Mouse (Mus musculus): Measurements from ENCODE around the gene Timm50. TPM values are rescaled to one million over a fixed set of nuclear protein-coding genes. Genes with fewer than 3 reads are reported as not detected.

The Timm50 gene
- polyA plus RNA-seq, 1 experiment from 2014 or later, result 125 TPM

- peak; percentile 94 for ATAC-seq (ENCODE audit: low FRiP score)
- Histone ChIP-seq H3K27ac (replicated peaks) (peak within 1 kb of the TSS; percentile 93), H3K4me3 (replicated peaks) (peak within 1 kb of the TSS; percentile 92), H3K4me2 (peak within 1 kb of the TSS; percentile 90), H3K36me3 (peaks cover 30% of the 10 kb centered on the region), H3K9me3 (replicated peaks) (no peaks in the 10 kb centered on the region), H3K27me3 (replicated peaks) (no peaks in the 10 kb centered on the region), H3K9ac (replicated peaks) (peak within 1 kb of the TSS; percentile 100), H3K4me1 (peaks cover 20% of the 10 kb centered on the region)
- WGBS, result under 1% methylated on average over 46 of the region's 50 CpGs
These were observed 38.4 kb upstream of the Timm50 start, which contains the start of gene Rps16 for GRCm38 (mm10) chr7:28350155-28350883. Gene Rps16, plus strand, starts transcription at chr7:28350652.

- no peak overlapping the region for H3K4me3 ChIP-seq (replicated peaks)
- H3K4me1 ChIP-seq, result peaks cover 24% of the 10 kb centered on the region
- no peak overlapping the region for H3K9ac ChIP-seq (replicated peaks)
- WGBS, result 88% methylated on average over 7 of the region's 7 CpGs
- no peak overlapping the region for H3K27ac ChIP-seq (replicated peaks)
- H3K36me3 ChIP-seq, result peaks cover 16% of the 10 kb centered on the region
- no peaks in the 10 kb centered on the region for H3K9me3 ChIP-seq (replicated peaks)
- no peaks in the 10 kb centered on the region for H3K27me3 ChIP-seq (replicated peaks)
- ATAC-seq (ENCODE audit: low FRiP score), result no peak
- H3K4me2 ChIP-seq, result no peak overlapping the region
These were observed 36.7 kb upstream of the Timm50 start for GRCm38 (mm10) chr7:28348601-28349000.

GRCm38 (mm10) chr7:28347746-28348145 is 35.9 kb upstream of the Timm50 start:
- no peaks in the 10 kb centered on the region for H3K27me3 ChIP-seq (replicated peaks)

GRCm38 (mm10) chr7:28344637-28345036 is 32.8 kb upstream of the Timm50 start:
- 7% methylated on average over 4 of the region's 4 CpGs for whole genome bisulfite sequencing
- no peak overlapping the region for H3K27ac ChIP-seq (replicated peaks)
- no peak overlapping the region for H3K9ac ChIP-seq (replicated peaks)
- no peaks in the 10 kb centered on the region for H3K27me3 ChIP-seq (replicated peaks)
- H3K36me3 ChIP-seq, result no peaks in the 10 kb centered on the region
- peaks cover 7% of the 10 kb centered on the region for H3K4me1 ChIP-seq
- 0 out of 2 replicates have a peak, but pooled peaks have one; percentile 33 for ATAC-seq (ENCODE audit: low FRiP score)
- H3K4me2 ChIP-seq, result no peak overlapping the region
- no peak overlapping the region for H3K4me3 ChIP-seq (replicated peaks)
- no peaks in the 10 kb centered on the region for H3K9me3 ChIP-seq (replicated peaks)

More at GRCm38 (mm10) chr7:28347746-28348145, 35.9 kb upstream of the Timm50 start:
- no peak for ATAC-seq (ENCODE audit: low FRiP score)
- Histone ChIP-seq H3K27ac (replicated peaks) (no peak overlapping the region), H3K9ac (replicated peaks) (no peak overlapping the region), H3K36me3 (peaks cover 7% of the 10 kb centered on the region; the same call in 1 of the 2 replicates), H3K9me3 (replicated peaks) (no peaks in the 10 kb centered on the region), H3K4me3 (replicated peaks) (no peak overlapping the region), H3K4me2 (no peak overlapping the region), H3K4me1 (peaks cover 24% of the 10 kb centered on the region)
- 77% methylated on average over 3 of the region's 3 CpGs for WGBS

GRCm38 (mm10) chr7:28341381-28341780 is 29.5 kb upstream of the Timm50 start:
- H3K4me1 ChIP-seq, result peaks cover 23% of the 10 kb centered on the region
- no peak overlapping the region for H3K27ac ChIP-seq (replicated peaks)
- no peaks in the 10 kb centered on the region for H3K9me3 ChIP-seq (replicated peaks)
- ATAC-seq (ENCODE audit: low FRiP score), result no peak
- no peak overlapping the region for H3K4me3 ChIP-seq (replicated peaks)
- 15% methylated on average over 7 of the region's 7 CpGs for WGBS
- no peak overlapping the region for H3K9ac ChIP-seq (replicated peaks)
- no peaks in the 10 kb centered on the region for H3K36me3 ChIP-seq
- H3K4me2 ChIP-seq, result no peak overlapping the region
- H3K27me3 ChIP-seq (replicated peaks), result no peaks in the 10 kb centered on the region

- peak; percentile 19 for ATAC-seq (ENCODE audit: low FRiP score)
These were observed 27.5 kb upstream of the Timm50 start for GRCm38 (mm10) chr7:28339213-28339917.

GRCm38 (mm10) chr7:28338108-28338998 is 26.5 kb upstream of the Timm50 start, which contains the start of gene Supt5:
Gene Supt5, minus strand, starts transcription at chr7:28338746.
- H3K27ac ChIP-seq (replicated peaks), result peak within 1 kb of the TSS; percentile 85
- no peaks in the 10 kb centered on the region; the same call in 1 of the 2 replicates for H3K36me3 ChIP-seq
- H3K4me1 ChIP-seq, result peaks cover 33% of the 10 kb centered on the region
- ATAC-seq (ENCODE audit: low FRiP score), result peak; percentile 99
- H3K27me3 ChIP-seq (replicated peaks), result no peaks in the 10 kb centered on the region
- H3K9ac ChIP-seq (replicated peaks), result peak within 1 kb of the TSS; percentile 89
- H3K4me3 ChIP-seq (replicated peaks), result peak within 1 kb of the TSS; percentile 74
- under 1% methylated on average over 77 of the region's 77 CpGs for WGBS
- peak within 1 kb of the TSS; percentile 71 for H3K4me2 ChIP-seq
- no peaks in the 10 kb centered on the region for H3K9me3 ChIP-seq (replicated peaks)

More at GRCm38 (mm10) chr7:28339213-28339917, 27.5 kb upstream of the Timm50 start:
- H3K27me3 ChIP-seq (replicated peaks), result no peaks in the 10 kb centered on the region
- WGBS, result 76% methylated on average over 19 of the region's 19 CpGs
- peak overlapping the region; percentile 47; the same call in 1 of the 2 replicates for H3K9ac ChIP-seq (replicated peaks)
- H3K27ac ChIP-seq (replicated peaks), result peak overlapping the region; percentile 85
- H3K9me3 ChIP-seq (replicated peaks), result no peaks in the 10 kb centered on the region
- H3K4me2 ChIP-seq, result peak overlapping the region; percentile 71
- H3K4me3 ChIP-seq (replicated peaks), result peak overlapping the region; percentile 74
- H3K36me3 ChIP-seq, result no peaks in the 10 kb centered on the region
- peaks cover 34% of the 10 kb centered on the region for H3K4me1 ChIP-seq

GRCm38 (mm10) chr7:28335471-28335870 is 23.6 kb upstream of the Timm50 start:
- Histone ChIP-seq H3K36me3 (peaks cover 12% of the 10 kb centered on the region), H3K9me3 (replicated peaks) (no peaks in the 10 kb centered on the region), H3K9ac (replicated peaks) (no peak overlapping the region), H3K27ac (replicated peaks) (no peak overlapping the region), H3K4me3 (replicated peaks) (no peak overlapping the region), H3K4me2 (no peak overlapping the region), H3K4me1 (peaks cover 33% of the 10 kb centered on the region), H3K27me3 (replicated peaks) (no peaks in the 10 kb centered on the region)
- ATAC-seq (ENCODE audit: low FRiP score), result no peak
- 92% methylated on average over 2 of the region's 2 CpGs for WGBS

GRCm38 (mm10) chr7:28334534-28334933 is 22.7 kb upstream of the Timm50 start:
- H3K4me3 ChIP-seq (replicated peaks), result no peak overlapping the region
- H3K27ac ChIP-seq (replicated peaks), result no peak overlapping the region
- no peak overlapping the region for H3K4me2 ChIP-seq
- H3K9me3 ChIP-seq (replicated peaks), result no peaks in the 10 kb centered on the region
- WGBS, result 94% methylated on average over 4 of the region's 4 CpGs
- peaks cover 33% of the 10 kb centered on the region for H3K4me1 ChIP-seq
- H3K36me3 ChIP-seq, result peaks cover 20% of the 10 kb centered on the region
- ATAC-seq (ENCODE audit: low FRiP score), result no peak
- H3K9ac ChIP-seq (replicated peaks), result no peak overlapping the region
- H3K27me3 ChIP-seq (replicated peaks), result no peaks in the 10 kb centered on the region

- H3K9me3 ChIP-seq (replicated peaks), result no peaks in the 10 kb centered on the region
- no peak overlapping the region for H3K27ac ChIP-seq (replicated peaks)
- 90% methylated on average over 2 of the region's 2 CpGs for WGBS
- no peaks in the 10 kb centered on the region for H3K27me3 ChIP-seq (replicated peaks)
- no peak overlapping the region for H3K4me2 ChIP-seq
- no peaks in the 10 kb centered on the region for H3K4me1 ChIP-seq
- H3K4me3 ChIP-seq (replicated peaks), result no peak overlapping the region
- peaks cover 78% of the 10 kb centered on the region for H3K36me3 ChIP-seq
- H3K9ac ChIP-seq (replicated peaks), result no peak overlapping the region
- no peak for ATAC-seq (ENCODE audit: low FRiP score)
These were observed 16.4 kb upstream of the Timm50 start for GRCm38 (mm10) chr7:28328260-28328659.

GRCm38 (mm10) chr7:28326457-28326856 is 14.6 kb upstream of the Timm50 start:
- no peak for ATAC-seq (ENCODE audit: low FRiP score)
- 82% methylated on average over 4 of the region's 4 CpGs for WGBS
- Histone ChIP-seq H3K27ac (replicated peaks) (no peak overlapping the region), H3K9me3 (replicated peaks) (no peaks in the 10 kb centered on the region), H3K4me2 (no peak overlapping the region), H3K9ac (replicated peaks) (no peak overlapping the region), H3K4me1 (no peaks in the 10 kb centered on the region), H3K27me3 (replicated peaks) (no peaks in the 10 kb centered on the region), H3K4me3 (replicated peaks) (no peak overlapping the region), H3K36me3 (peaks cover 93% of the 10 kb centered on the region)

Measured in neural tube, embryonic 15.5 days (tissue).